Mouse (Mus musculus) hindbrain, embryonic 13.5 days (tissue): ENCODE results near the gene Ttc28. TPM values are rescaled to one million over a fixed set of nuclear protein-coding genes. Genes with fewer than 3 reads are reported as not detected.

Source experiments
- ATAC-seq: fragments of 200-750 bp; cut with Nextera tagmentation; 2 replicates; pipeline ENCODE4 v1.8.0; 2017; ENCODE audit warnings: moderate TSS enrichment; ENCODE audit not compliant: low FRiP score
- H3K27ac ChIP-seq: fragments of 300-500 bp; sonication (generic); 2 replicates; pipeline ENCODE4 v1.5.1; 2015; ENCODE audit warnings: inconsistent platforms, mild to moderate bottlenecking, moderate library complexity
- H3K27me3 ChIP-seq: fragments of 300-500 bp; sonication (generic); 2 replicates; pipeline ENCODE4 v1.6.1; 2015; ENCODE audit warnings: mild to moderate bottlenecking, inconsistent platforms
- H3K36me3 ChIP-seq: fragments of 300-500 bp; sonication (generic); 2 replicates; pipeline ENCODE4 v1.6.1; 2015; ENCODE audit warnings: mild to moderate bottlenecking, inconsistent platforms
- H3K4me1 ChIP-seq: fragments of 300-500 bp; sonication (generic); replicated peaks from 2 replicates; pipeline ENCODE4 v1.6.1; 2015; ENCODE audit warnings: inconsistent platforms
- H3K4me2 ChIP-seq: fragments of 300-500 bp; sonication (generic); 2 replicates; pipeline ENCODE4 v1.6.1; 2015; ENCODE audit warnings: inconsistent platforms, mild to moderate bottlenecking, moderate library complexity
- H3K4me3 ChIP-seq: fragments of 300-500 bp; sonication (generic); 2 replicates; pipeline ENCODE4 v1.5.1; 2015; ENCODE audit warnings: mild to moderate bottlenecking, inconsistent platforms
- H3K9ac ChIP-seq: fragments of 300-500 bp; sonication (generic); 2 replicates; pipeline ENCODE4 v1.6.1; 2015; ENCODE audit warnings: mild to moderate bottlenecking, inconsistent platforms
- H3K9me3 ChIP-seq: fragments of 300-500 bp; sonication (generic); 2 replicates; pipeline ENCODE4 v1.6.1; 2016; ENCODE audit warnings: inconsistent platforms
- WGBS: fragments of 180-500 bp; shearing (Covaris S2); methylation state at CpG from one replicate; pipeline ENCODE4 v1.1.7; 2015; 5-methylcytosine and 5-hydroxymethylcytosine counted together
- polyA plus RNA-seq: library from polyadenylated mRNA; unstranded; fragments of >200 nt; fragmentation: Nextera tagmentation; extraction: Ambion mirVana; gene quantifications from 2 replicates; pipeline ENCODE4 v1.2.1, GENCODE M21; 2015

The Ttc28 gene
- polyA plus RNA-seq, 1 experiment from 2014 or later = 20.2 TPM

- ATAC-seq = no peak
- Histone ChIP-seq H3K27me3 (no peaks in the 10 kb centered on the region), H3K4me3 (no peak overlapping the region), H3K4me2 (no peak overlapping the region), H3K9me3 (no peaks in the 10 kb centered on the region), H3K4me1 (0 out of 2 replicates have a peak, but pooled peaks cover 2% of the 10 kb centered on the region), H3K36me3 (no peaks in the 10 kb centered on the region), H3K9ac (no peak overlapping the region), H3K27ac (no peak overlapping the region)
- 76% methylated on average over 1 of the region's 1 CpGs for WGBS
Measured at GRCm38 (mm10) chr5:110968566-110968965, 89.0 kb downstream of the Ttc28 start.

- WGBS = 88% methylated on average over 9 of the region's 9 CpGs
- Histone ChIP-seq H3K4me2 (no peak overlapping the region), H3K9ac (no peak overlapping the region), H3K4me1 (0 out of 2 replicates have a peak, but pooled peaks cover 2% of the 10 kb centered on the region), H3K27me3 (no peaks in the 10 kb centered on the region), H3K9me3 (no peaks in the 10 kb centered on the region), H3K4me3 (no peak overlapping the region), H3K36me3 (peaks cover 10% of the 10 kb centered on the region), H3K27ac (no peak overlapping the region)
- no peak for ATAC-seq
Measured at GRCm38 (mm10) chr5:110970162-110970780, 90.7 kb downstream of the Ttc28 start.

GRCm38 (mm10) chr5:110976721-110977120, 97.1 kb downstream of the Ttc28 start:
- ATAC-seq = no peak
- Histone ChIP-seq H3K27me3 (peaks cover 9% of the 10 kb centered on the region; the same call in 1 of the 2 replicates), H3K27ac (no peak overlapping the region), H3K4me3 (no peak overlapping the region), H3K4me2 (no peak overlapping the region), H3K36me3 (peaks cover 10% of the 10 kb centered on the region), H3K9ac (no peak overlapping the region), H3K4me1 (peaks cover 19% of the 10 kb centered on the region), H3K9me3 (no peaks in the 10 kb centered on the region)
- WGBS = 91% methylated on average over 7 of the region's 7 CpGs

- H3K9ac ChIP-seq = no peak overlapping the region
- WGBS = 86% methylated on average over 4 of the region's 4 CpGs
- no peak for ATAC-seq
- no peak overlapping the region for H3K27ac ChIP-seq
- no peaks in the 10 kb centered on the region for H3K9me3 ChIP-seq
- peaks cover 28% of the 10 kb centered on the region for H3K4me1 ChIP-seq
- peaks cover 9% of the 10 kb centered on the region; the same call in 1 of the 2 replicates for H3K27me3 ChIP-seq
- peaks cover 10% of the 10 kb centered on the region for H3K36me3 ChIP-seq
- no peak overlapping the region for H3K4me2 ChIP-seq
- no peak overlapping the region for H3K4me3 ChIP-seq
Measured at GRCm38 (mm10) chr5:110977796-110978195, 98.2 kb downstream of the Ttc28 start.

- peak; percentile 75; the same call in 1 of the 2 replicates for ATAC-seq
- under 1% methylated on average over 9 of the region's 9 CpGs for WGBS
Measured at GRCm38 (mm10) chr5:110978461-110978860, 98.9 kb downstream of the Ttc28 start.

GRCm38 (mm10) chr5:110979011-110979860, 99.6 kb downstream of the Ttc28 start:
- ATAC-seq = peak; percentile 48
- Histone ChIP-seq H3K4me3 (peak overlapping the region; percentile 82), H3K9ac (peak overlapping the region; percentile 90), H3K9me3 (no peaks in the 10 kb centered on the region), H3K4me2 (peak overlapping the region; percentile 78), H3K36me3 (peaks cover 5% of the 10 kb centered on the region), H3K27me3 (peaks cover 9% of the 10 kb centered on the region; the same call in 1 of the 2 replicates), H3K27ac (peak overlapping the region; percentile 93), H3K4me1 (peaks cover 37% of the 10 kb centered on the region)
- under 1% methylated on average over 104 of the region's 104 CpGs for WGBS

More at GRCm38 (mm10) chr5:110978461-110978860, 98.9 kb downstream of the Ttc28 start:
- peak overlapping the region; percentile 82 for H3K4me3 ChIP-seq
- H3K36me3 ChIP-seq = peaks cover 10% of the 10 kb centered on the region
- H3K4me1 ChIP-seq = peaks cover 30% of the 10 kb centered on the region
- peaks cover 9% of the 10 kb centered on the region; the same call in 1 of the 2 replicates for H3K27me3 ChIP-seq
- peak overlapping the region; percentile 93 for H3K27ac ChIP-seq
- H3K9ac ChIP-seq = peak overlapping the region; percentile 90
- H3K4me2 ChIP-seq = peak overlapping the region; percentile 78
- no peaks in the 10 kb centered on the region for H3K9me3 ChIP-seq

GRCm38 (mm10) chr5:110979861-110980346, 100.3 kb downstream of the Ttc28 start:
- ATAC-seq = 0 out of 2 replicates have a peak, but pooled peaks have one; percentile 31
- H3K27me3 ChIP-seq = peaks cover 9% of the 10 kb centered on the region; the same call in 1 of the 2 replicates
- H3K27ac ChIP-seq = peak overlapping the region; percentile 93
- peak overlapping the region; percentile 90 for H3K9ac ChIP-seq
- peak overlapping the region; percentile 82 for H3K4me3 ChIP-seq
- H3K36me3 ChIP-seq = no peaks in the 10 kb centered on the region
- H3K9me3 ChIP-seq = no peaks in the 10 kb centered on the region
- under 1% methylated on average over 14 of the region's 14 CpGs for WGBS
- H3K4me1 ChIP-seq = peaks cover 43% of the 10 kb centered on the region
- peak overlapping the region; percentile 78 for H3K4me2 ChIP-seq

- Histone ChIP-seq H3K9ac (peak overlapping the region; percentile 90), H3K9me3 (no peaks in the 10 kb centered on the region), H3K4me2 (peak overlapping the region; percentile 78), H3K27me3 (peaks cover 9% of the 10 kb centered on the region; the same call in 1 of the 2 replicates), H3K4me3 (peak overlapping the region; percentile 82), H3K36me3 (0 out of 2 replicates have a peak, but pooled peaks cover 3% of the 10 kb centered on the region), H3K27ac (peak overlapping the region; percentile 93), H3K4me1 (peaks cover 44% of the 10 kb centered on the region)
- 43% methylated on average over 5 of the region's 5 CpGs for WGBS
- ATAC-seq = no peak
Measured at GRCm38 (mm10) chr5:110980576-110980975, 101.0 kb downstream of the Ttc28 start.

GRCm38 (mm10) chr5:110982436-110982835, 102.8 kb downstream of the Ttc28 start:
- H3K9me3 ChIP-seq = no peaks in the 10 kb centered on the region
- 0 out of 2 replicates have a peak, but pooled peaks cover 3% of the 10 kb centered on the region for H3K36me3 ChIP-seq
- H3K9ac ChIP-seq = peak overlapping the region; percentile 43; the same call in 1 of the 2 replicates
- no peak for ATAC-seq
- H3K27me3 ChIP-seq = no peaks in the 10 kb centered on the region
- H3K4me3 ChIP-seq = peak overlapping the region; percentile 82
- 55% methylated on average over 3 of the region's 3 CpGs for WGBS
- peaks cover 46% of the 10 kb centered on the region for H3K4me1 ChIP-seq
- peak overlapping the region; percentile 8; the same call in 1 of the 2 replicates for H3K27ac ChIP-seq
- H3K4me2 ChIP-seq = peak overlapping the region; percentile 78

- Histone ChIP-seq H3K36me3 (0 out of 2 replicates have a peak, but pooled peaks cover 3% of the 10 kb centered on the region), H3K4me1 (peaks cover 42% of the 10 kb centered on the region), H3K9me3 (no peaks in the 10 kb centered on the region), H3K4me3 (no peak overlapping the region), H3K4me2 (no peak overlapping the region), H3K27ac (no peak overlapping the region), H3K27me3 (no peaks in the 10 kb centered on the region), H3K9ac (no peak overlapping the region)
- no peak for ATAC-seq
- WGBS = 81% methylated on average over 6 of the region's 6 CpGs
Measured at GRCm38 (mm10) chr5:110984136-110984681, 104.6 kb downstream of the Ttc28 start.

GRCm38 (mm10) chr5:110996835-110997539, 117.4 kb downstream of the Ttc28 start:
- ATAC-seq = no peak

More at GRCm38 (mm10) chr5:110996835-110997539, 117.4 kb downstream of the Ttc28 start:
- H3K9ac ChIP-seq = no peak overlapping the region
- peak overlapping the region; percentile 79 for H3K27ac ChIP-seq
- 0 out of 2 replicates have a peak overlapping the region, but pooled peaks have one; percentile 13 for H3K4me2 ChIP-seq
- H3K4me3 ChIP-seq = no peak overlapping the region
- H3K36me3 ChIP-seq = no peaks in the 10 kb centered on the region
- H3K4me1 ChIP-seq = peaks cover 37% of the 10 kb centered on the region
- no peaks in the 10 kb centered on the region for H3K27me3 ChIP-seq
- H3K9me3 ChIP-seq = no peaks in the 10 kb centered on the region
- 69% methylated on average over 13 of the region's 13 CpGs for WGBS
